Mouse (Mus musculus): Measurements from ENCODE around the gene Smim8. TPM values are rescaled to one million over a fixed set of nuclear protein-coding genes. Genes with fewer than 3 reads are reported as not detected.

Smim8 gene
- 19.9 and 24.2 TPM in 2 replicates for polyA plus RNA-seq (2012; ENCODE audit: insufficient read depth, insufficient read length, missing spikeins)

DNA sequence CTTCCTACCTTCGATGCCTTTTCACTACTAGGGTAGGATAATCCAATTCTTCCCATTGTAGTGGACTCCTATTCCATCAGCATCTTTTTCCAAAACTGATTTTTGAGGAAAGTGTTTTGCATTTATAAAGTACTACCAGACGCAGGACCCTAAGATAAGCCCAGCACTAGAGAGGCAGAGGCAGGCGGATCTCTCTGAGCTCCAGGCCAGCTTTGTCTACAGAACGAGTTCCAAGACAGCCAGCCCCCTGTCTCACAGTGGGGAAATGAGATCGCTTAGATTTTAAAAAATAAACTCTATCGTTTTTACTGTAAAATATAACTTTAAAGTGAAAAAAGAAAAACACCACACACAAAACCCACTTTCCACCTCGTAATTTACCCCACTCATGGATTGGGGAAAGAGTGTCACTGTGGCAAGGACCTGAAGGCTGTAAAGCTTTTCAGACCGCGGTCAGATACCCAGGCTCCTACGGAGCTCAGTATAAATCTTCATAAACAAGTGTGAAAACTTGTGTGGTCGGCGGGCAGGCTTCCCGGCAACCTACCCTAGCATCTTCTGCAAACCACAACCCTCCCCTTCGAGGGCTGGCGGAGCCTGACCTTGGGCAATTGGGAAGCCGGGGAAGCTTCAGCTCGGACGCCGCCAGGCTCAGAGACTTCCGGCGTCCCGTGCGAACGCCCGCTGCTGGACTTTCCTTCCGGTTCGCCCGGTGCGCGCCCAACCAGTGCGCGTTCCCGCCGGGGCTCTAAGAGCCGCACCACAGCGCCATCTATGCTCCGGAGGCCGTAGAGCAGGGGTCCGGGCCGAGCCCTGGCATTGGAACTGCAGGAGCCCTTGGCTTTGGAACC lies at the start of gene Smim8:
Smim8 (minus strand) TSS at position 747 of the 851 bp plus-strand sequence.
- peak within 1 kb of the TSS; percentile 91 for H3K4me3 ChIP-seq (ENCODE audit: insufficient read depth, low read length)
- peaks cover 8% of the 10 kb centered on the region for H3K4me1 ChIP-seq (ENCODE audit: control insufficient read depth, insufficient read depth, low read length)
- TF ChIP-seq CTCF (IDR thresholded peaks at IDR 0.05; ENCODE audit: low read depth, low read length) (peak; percentile 44; the same call in 1 of the 2 replicates), POLR2A (IDR thresholded peaks at IDR 0.05; ENCODE audit: borderline replicate concordance, low read depth, low read length) (peak; percentile 83; the same call in 1 of the 2 replicates)
- H3K27ac ChIP-seq (ENCODE audit: insufficient read depth, low read depth, low read length), result peak within 1 kb of the TSS; percentile 70

DNA sequence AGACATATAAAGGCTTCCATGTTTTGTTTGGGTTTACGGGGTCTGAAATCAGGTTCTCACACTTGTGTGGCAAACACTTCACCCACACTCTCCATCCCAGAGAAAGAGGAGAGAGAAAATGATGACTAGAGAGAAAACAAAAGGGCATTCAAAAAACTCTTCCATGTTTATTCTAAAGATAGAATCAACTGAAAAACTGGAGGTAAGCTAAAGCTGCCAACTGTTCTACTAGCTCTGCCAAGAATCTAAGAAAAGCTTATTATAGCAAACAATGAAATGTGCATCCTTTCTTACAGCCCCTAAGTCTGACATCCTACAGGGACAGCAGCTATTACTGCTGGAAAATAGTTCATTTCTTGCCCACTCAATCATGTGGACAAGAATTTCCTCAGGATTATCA lies 45.7 kb upstream of the Smim8 start:
- Histone ChIP-seq H3K4me3 (ENCODE audit: insufficient read depth, low read length) (no peak overlapping the region), H3K27ac (ENCODE audit: insufficient read depth, low read depth, low read length) (no peak overlapping the region), H3K4me1 (ENCODE audit: control insufficient read depth, insufficient read depth, low read length) (peaks cover 6% of the 10 kb centered on the region)
- no peak for TF ChIP-seq CTCF (IDR thresholded peaks at IDR 0.05; ENCODE audit: low read depth, low read length)
- TF ChIP-seq POLR2A (IDR thresholded peaks at IDR 0.05; ENCODE audit: borderline replicate concordance, low read depth, low read length), result no peak

DNA sequence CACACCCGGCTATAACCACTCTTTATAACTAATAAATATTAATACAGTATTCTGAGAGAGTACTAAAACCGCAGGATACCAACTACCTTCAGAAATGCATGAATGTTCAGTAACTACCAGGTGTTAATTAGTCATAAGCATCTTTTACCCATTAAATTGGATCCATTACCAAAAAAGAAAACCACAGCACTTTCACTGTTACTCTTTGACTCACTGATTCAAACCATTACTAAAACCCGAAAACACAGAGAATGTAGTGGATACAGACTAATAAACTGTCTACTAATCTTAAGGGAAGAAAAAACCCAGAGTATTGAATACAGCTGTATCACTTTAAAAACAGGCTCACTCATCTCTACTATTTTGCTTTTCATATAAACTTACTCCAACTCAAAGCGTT lies 41.7 kb upstream of the Smim8 start:
- Histone ChIP-seq H3K4me3 (ENCODE audit: insufficient read depth, low read length) (no peak overlapping the region), H3K27ac (ENCODE audit: insufficient read depth, low read depth, low read length) (no peak overlapping the region), H3K4me1 (ENCODE audit: control insufficient read depth, insufficient read depth, low read length) (no peaks in the 10 kb centered on the region)
- TF ChIP-seq POLR2A (IDR thresholded peaks at IDR 0.05; ENCODE audit: borderline replicate concordance, low read depth, low read length) (no peak), CTCF (IDR thresholded peaks at IDR 0.05; ENCODE audit: low read depth, low read length) (no peak)

DNA sequence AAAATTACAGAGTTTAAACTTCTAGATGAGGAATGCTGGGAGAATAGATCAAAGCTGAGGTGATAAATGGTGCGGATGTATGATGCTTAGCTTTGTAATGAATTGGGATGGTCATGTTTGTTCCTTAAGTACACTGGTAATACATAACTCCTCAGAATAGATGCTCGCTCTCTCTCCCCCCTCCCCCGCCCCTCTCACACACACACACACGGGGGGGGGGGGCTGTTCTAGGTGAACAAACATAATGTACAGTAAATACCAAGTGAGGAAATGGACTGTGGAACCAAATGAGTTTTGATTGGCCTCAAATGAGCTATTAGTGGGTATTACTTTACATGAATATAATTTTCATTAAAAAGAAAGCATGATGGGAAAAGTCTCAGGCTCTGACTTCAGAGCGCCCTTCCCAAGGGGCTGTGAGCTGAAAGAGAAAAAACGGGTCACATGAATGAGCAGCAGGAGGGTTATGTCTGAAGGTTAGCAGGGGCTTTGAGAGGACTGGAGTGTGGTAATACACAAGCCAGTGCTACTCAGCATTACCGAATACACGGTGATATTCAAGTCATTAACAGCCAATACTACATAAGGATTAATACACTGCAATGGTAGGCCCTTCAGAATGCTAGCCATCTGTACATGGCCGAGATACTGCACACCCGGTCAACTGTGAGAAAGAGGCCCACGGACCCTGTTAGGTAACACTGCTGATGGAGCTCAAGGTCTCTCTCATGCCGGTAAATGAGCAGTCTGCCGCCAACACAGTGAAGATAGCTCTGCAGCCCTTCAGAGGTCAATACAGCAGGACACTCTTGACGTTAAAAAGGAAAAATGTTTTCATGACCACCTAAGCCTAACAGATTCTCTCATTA lies 23.2 kb upstream of the Smim8 start:
- TF ChIP-seq CTCF (IDR thresholded peaks at IDR 0.05; ENCODE audit: low read depth, low read length) (no peak), POLR2A (IDR thresholded peaks at IDR 0.05; ENCODE audit: borderline replicate concordance, low read depth, low read length) (no peak)
- Histone ChIP-seq H3K4me1 (ENCODE audit: control insufficient read depth, insufficient read depth, low read length) (peaks cover 14% of the 10 kb centered on the region), H3K27ac (ENCODE audit: insufficient read depth, low read depth, low read length) (no peak overlapping the region)

DNA sequence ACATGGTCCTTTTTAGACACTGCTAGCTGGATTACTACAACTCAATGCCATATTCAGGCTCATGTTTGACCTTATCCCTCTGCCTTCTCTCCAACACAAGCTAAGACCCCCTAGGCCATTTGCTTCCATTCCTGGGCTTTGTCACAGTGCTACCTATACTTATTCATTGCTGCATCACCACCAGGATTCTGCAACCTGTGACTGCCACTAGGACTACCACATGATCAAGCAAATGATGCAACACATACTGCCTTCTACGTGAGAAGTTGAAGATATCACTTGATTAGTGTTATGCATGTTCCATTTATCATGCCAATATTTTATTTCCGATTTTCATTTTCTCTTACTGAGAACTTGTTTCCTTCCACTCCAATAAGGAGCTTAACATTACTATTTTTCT lies 19.8 kb upstream of the Smim8 start:
- Histone ChIP-seq H3K27ac (ENCODE audit: insufficient read depth, low read depth, low read length) (no peak overlapping the region), H3K4me3 (ENCODE audit: insufficient read depth, low read length) (no peak overlapping the region), H3K4me1 (ENCODE audit: control insufficient read depth, insufficient read depth, low read length) (peaks cover 14% of the 10 kb centered on the region)
- TF ChIP-seq POLR2A (IDR thresholded peaks at IDR 0.05; ENCODE audit: borderline replicate concordance, low read depth, low read length), result no peak

More for the DNA sequence above, 23.2 kb upstream of the Smim8 start:
- no peak overlapping the region for H3K4me3 ChIP-seq (ENCODE audit: insufficient read depth, low read length)

DNA sequence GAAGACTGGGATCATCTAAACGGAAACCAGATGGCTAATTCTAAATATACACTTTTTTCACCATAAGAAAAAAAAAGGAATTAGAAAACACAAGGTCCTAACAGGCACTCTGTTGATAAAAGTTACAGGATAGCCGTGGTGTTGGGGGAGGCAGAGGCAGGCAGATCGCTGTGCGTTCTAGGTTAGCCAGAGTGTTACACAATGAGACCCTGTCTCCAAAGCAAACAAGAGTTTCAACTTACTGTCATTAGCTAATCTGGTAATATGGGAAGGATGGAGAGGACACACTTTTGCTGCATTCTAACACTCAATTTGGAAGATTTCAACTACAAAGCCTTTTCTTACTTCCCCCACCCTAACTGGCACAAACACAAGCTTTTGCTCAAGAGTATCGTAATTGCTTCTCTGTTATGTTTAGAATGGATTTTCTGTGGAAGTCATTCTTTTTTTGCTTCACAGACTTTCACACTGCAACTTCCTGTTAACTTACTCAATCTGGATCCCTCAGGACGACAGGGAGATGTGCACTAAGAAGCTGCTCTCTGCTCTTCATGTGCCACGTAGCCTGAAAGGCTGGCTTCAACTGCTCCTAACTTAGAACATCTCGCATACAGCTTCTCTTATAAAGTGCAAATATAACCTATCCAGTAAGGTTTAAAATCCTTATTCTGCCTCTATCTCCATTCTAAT lies 19.2 kb upstream of the Smim8 start:
- TF ChIP-seq POLR2A (IDR thresholded peaks at IDR 0.05; ENCODE audit: borderline replicate concordance, low read depth, low read length), result no peak
- TF ChIP-seq CTCF (IDR thresholded peaks at IDR 0.05; ENCODE audit: low read depth, low read length), result no peak
- Histone ChIP-seq H3K4me1 (ENCODE audit: control insufficient read depth, insufficient read depth, low read length) (peaks cover 14% of the 10 kb centered on the region), H3K27ac (ENCODE audit: insufficient read depth, low read depth, low read length) (no peak overlapping the region)

DNA sequence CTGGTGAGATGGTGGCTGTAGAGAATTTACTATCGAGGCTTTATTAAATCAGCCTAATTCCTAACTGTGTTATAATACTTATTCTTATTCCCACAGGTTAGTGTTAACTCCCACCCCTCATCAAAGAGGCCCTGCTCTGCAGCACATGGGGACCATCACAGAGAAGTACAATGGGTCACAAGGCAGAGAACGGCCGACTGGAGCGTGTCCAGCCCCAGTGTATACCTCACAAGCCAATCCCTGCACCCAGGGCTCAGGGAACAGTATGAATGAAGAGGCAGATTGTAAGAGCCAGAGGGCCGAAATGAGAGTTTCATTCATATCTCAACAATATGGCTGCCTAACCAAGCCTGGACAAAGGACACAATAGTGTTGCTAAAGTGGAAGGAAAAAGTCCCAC lies 18.1 kb upstream of the Smim8 start:
- H3K27ac ChIP-seq (ENCODE audit: insufficient read depth, low read depth, low read length), result no peak overlapping the region
- TF ChIP-seq CTCF (IDR thresholded peaks at IDR 0.05; ENCODE audit: low read depth, low read length) (no peak), POLR2A (IDR thresholded peaks at IDR 0.05; ENCODE audit: borderline replicate concordance, low read depth, low read length) (no peak)
- H3K4me3 ChIP-seq (ENCODE audit: insufficient read depth, low read length), result no peak overlapping the region
- H3K4me1 ChIP-seq (ENCODE audit: control insufficient read depth, insufficient read depth, low read length), result peaks cover 14% of the 10 kb centered on the region

More for the DNA sequence above, 19.2 kb upstream of the Smim8 start:
- no peak overlapping the region for H3K4me3 ChIP-seq (ENCODE audit: insufficient read depth, low read length)

DNA sequence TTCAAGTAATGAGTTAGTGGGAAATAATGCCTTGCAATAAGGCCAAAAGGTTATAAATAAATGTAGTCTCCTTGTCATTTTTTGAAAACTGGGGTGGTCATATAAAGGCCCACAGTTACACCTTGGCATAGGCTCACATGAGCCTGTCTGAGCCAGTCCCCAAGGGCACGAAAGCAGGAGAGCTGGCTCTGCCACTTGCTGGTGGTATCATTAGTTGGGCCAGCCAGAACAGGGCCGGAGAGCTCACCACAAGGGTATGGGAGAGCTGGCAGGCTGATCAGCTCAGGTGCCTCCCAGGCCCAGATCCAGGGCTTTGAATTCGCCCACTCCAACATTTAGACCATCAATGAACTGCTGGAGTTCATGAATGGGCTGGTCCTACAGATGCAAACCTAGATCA lies 8.3 kb upstream of the Smim8 start:
- no peaks in the 10 kb centered on the region for H3K4me1 ChIP-seq (ENCODE audit: control insufficient read depth, insufficient read depth, low read length)
- H3K27ac ChIP-seq (ENCODE audit: insufficient read depth, low read depth, low read length), result no peak overlapping the region
- no peak for TF ChIP-seq CTCF (IDR thresholded peaks at IDR 0.05; ENCODE audit: low read depth, low read length)
- no peak for TF ChIP-seq POLR2A (IDR thresholded peaks at IDR 0.05; ENCODE audit: borderline replicate concordance, low read depth, low read length)
- no peak overlapping the region for H3K4me3 ChIP-seq (ENCODE audit: insufficient read depth, low read length)

DNA sequence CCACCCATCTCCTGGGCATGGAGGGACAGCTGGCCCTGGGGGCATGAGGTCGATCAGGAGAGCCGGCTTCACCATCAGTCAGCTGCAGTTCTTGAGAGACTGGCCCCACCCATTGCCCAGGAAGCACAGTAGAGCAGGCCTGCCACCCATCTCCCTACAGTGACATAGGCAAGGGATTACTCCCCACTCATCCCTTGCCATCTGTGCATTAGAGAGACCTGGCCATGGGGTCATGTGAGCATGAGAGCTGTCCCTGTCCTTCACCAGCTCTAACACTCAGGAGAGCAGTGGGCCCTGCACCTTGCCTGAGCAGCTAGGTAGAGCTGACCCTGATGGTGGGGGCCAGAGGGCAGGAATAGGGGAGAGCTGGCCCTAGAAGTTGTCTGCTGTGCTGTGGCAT lies 7.4 kb upstream of the Smim8 start:
- H3K4me3 ChIP-seq (ENCODE audit: insufficient read depth, low read length), result no peak overlapping the region
- TF ChIP-seq POLR2A (IDR thresholded peaks at IDR 0.05; ENCODE audit: borderline replicate concordance, low read depth, low read length), result no peak
- TF ChIP-seq CTCF (IDR thresholded peaks at IDR 0.05; ENCODE audit: low read depth, low read length), result no peak
- no peaks in the 10 kb centered on the region for H3K4me1 ChIP-seq (ENCODE audit: control insufficient read depth, insufficient read depth, low read length)
- H3K27ac ChIP-seq (ENCODE audit: insufficient read depth, low read depth, low read length), result no peak overlapping the region
